Mouse (Mus musculus) cerebellum, adult (tissue): Measurements from ENCODE around the gene Cebpzos.

Experiments
- ATAC-seq: cut with Nextera tagmentation; 2 replicates; pipeline ENCODE4 v1.9.2; 2017; ENCODE audit warnings: mild to moderate bottlenecking, moderate library complexity, mixed read lengths; ENCODE audit not compliant: insufficient number of reproducible peaks, low FRiP score, low TSS enrichment

Gene Cebpzos

GRCm38 (mm10) chr17:78916369-78916813, at the start of gene Cebpzos:
Gene Cebpzos (plus strand): TSS chr17:78916500.
- ATAC-seq, result peak; percentile 98

GRCm38 (mm10) chr17:78873886-78874285, 42.4 kb upstream of the Cebpzos start:
- no peak for ATAC-seq

- peak; percentile 28; the same call in 1 of the 2 replicates for ATAC-seq
Measured at GRCm38 (mm10) chr17:78881878-78882304, 34.4 kb upstream of the Cebpzos start.

- peak; percentile 84 for ATAC-seq
Measured at GRCm38 (mm10) chr17:78882401-78883112, 33.7 kb upstream of the Cebpzos start, which contains the start of gene Eif2ak2. Gene Eif2ak2 (minus strand): TSS chr17:78882573.

- ATAC-seq, result no peak
Measured at GRCm38 (mm10) chr17:78883291-78883690, 33.0 kb upstream of the Cebpzos start.

- ATAC-seq, result no peak
Measured at GRCm38 (mm10) chr17:78885286-78886065, 30.8 kb upstream of the Cebpzos start.

- ATAC-seq, result peak; percentile 53; the same call in 1 of the 2 replicates
Measured at GRCm38 (mm10) chr17:78888554-78888953, 27.7 kb upstream of the Cebpzos start.

GRCm38 (mm10) chr17:78889184-78889583, 27.1 kb upstream of the Cebpzos start:
- peak; percentile 43 for ATAC-seq

GRCm38 (mm10) chr17:78891020-78891419, 25.3 kb upstream of the Cebpzos start:
- ATAC-seq, result no peak

- ATAC-seq, result no peak
Measured at GRCm38 (mm10) chr17:78894991-78895390, 21.3 kb upstream of the Cebpzos start.

GRCm38 (mm10) chr17:78895394-78895793, 20.9 kb upstream of the Cebpzos start:
- ATAC-seq, result no peak

- ATAC-seq, result no peak
Measured at GRCm38 (mm10) chr17:78903158-78903557, 13.1 kb upstream of the Cebpzos start.

- no peak for ATAC-seq
Measured at GRCm38 (mm10) chr17:78906892-78907291, 9.4 kb upstream of the Cebpzos start, which contains the start of gene Sult6b1. Gene Sult6b1 (minus strand): TSS chr17:78906992.

GRCm38 (mm10) chr17:78909374-78909773, 6.9 kb upstream of the Cebpzos start:
- no peak for ATAC-seq

GRCm38 (mm10) chr17:78912861-78913281, 3.4 kb upstream of the Cebpzos start:
- peak; percentile 26; the same call in 1 of the 2 replicates for ATAC-seq

GRCm38 (mm10) chr17:78913921-78914320, 2.4 kb upstream of the Cebpzos start:
- ATAC-seq, result no peak

GRCm38 (mm10) chr17:78915772-78916171, 528 bp upstream of the Cebpzos start:
- ATAC-seq, result no peak

GRCm38 (mm10) chr17:78916899-78917298, 599 bp downstream of the Cebpzos start:
- ATAC-seq, result no peak

- no peak for ATAC-seq
Measured at GRCm38 (mm10) chr17:78917696-78918095, 1.4 kb downstream of the Cebpzos start.

- ATAC-seq, result no peak
Measured at GRCm38 (mm10) chr17:78935857-78936256, 19.6 kb downstream of the Cebpzos start.
